Mouse (Mus musculus): ENCODE results near the gene Slc22a7.
A peak's percentile ranks its signal among the peaks of the same experiment; 100 is the strongest.

Slc22a7 gene

GRCm38 (mm10) chr17:46438298-46438873 is at the start of gene Slc22a7:
Gene Slc22a7, minus strand, starts transcription at chr17:46438457.
- DNase-seq (ENCODE audit: low read depth) = no peak

- DNase-seq (ENCODE audit: low read depth) = no peak
Measured at GRCm38 (mm10) chr17:46487431-46487830, 49.2 kb upstream of the Slc22a7 start, which contains the start of gene Ttbk1. Gene Ttbk1, minus strand, starts transcription at chr17:46487675.

- DNase-seq (ENCODE audit: low read depth) = no peak
Measured at GRCm38 (mm10) chr17:46486995-46487394, 48.7 kb upstream of the Slc22a7 start.

GRCm38 (mm10) chr17:46484461-46484875 is 46.2 kb upstream of the Slc22a7 start:
- peak; percentile 80 for DNase-seq (ENCODE audit: low read depth)

GRCm38 (mm10) chr17:46484021-46484431 is 45.8 kb upstream of the Slc22a7 start:
- peak; percentile 87 for DNase-seq (ENCODE audit: low read depth)

GRCm38 (mm10) chr17:46483561-46484001 is 45.3 kb upstream of the Slc22a7 start:
- peak; percentile 70 for DNase-seq (ENCODE audit: low read depth)

GRCm38 (mm10) chr17:46477286-46477685 is 39.0 kb upstream of the Slc22a7 start:
- DNase-seq (ENCODE audit: low read depth) = no peak

- no peak for DNase-seq (ENCODE audit: low read depth)
Measured at GRCm38 (mm10) chr17:46476601-46477000, 38.3 kb upstream of the Slc22a7 start.

- no peak for DNase-seq (ENCODE audit: low read depth)
Measured at GRCm38 (mm10) chr17:46467830-46468229, 29.6 kb upstream of the Slc22a7 start.

GRCm38 (mm10) chr17:46462226-46462625 is 24.0 kb upstream of the Slc22a7 start:
- DNase-seq (ENCODE audit: low read depth) = no peak

GRCm38 (mm10) chr17:46461347-46461746 is 23.1 kb upstream of the Slc22a7 start:
- no peak for DNase-seq (ENCODE audit: low read depth)

GRCm38 (mm10) chr17:46460673-46461072 is 22.4 kb upstream of the Slc22a7 start:
- DNase-seq (ENCODE audit: low read depth) = no peak

GRCm38 (mm10) chr17:46458439-46458838 is 20.2 kb upstream of the Slc22a7 start:
- DNase-seq (ENCODE audit: low read depth) = no peak

- peak; percentile 66 for DNase-seq (ENCODE audit: low read depth)
Measured at GRCm38 (mm10) chr17:46457791-46458190, 19.5 kb upstream of the Slc22a7 start.

GRCm38 (mm10) chr17:46455110-46455691 is 16.9 kb upstream of the Slc22a7 start:
- no peak for DNase-seq (ENCODE audit: low read depth)

- no peak for DNase-seq (ENCODE audit: low read depth)
Measured at GRCm38 (mm10) chr17:46454539-46454938, 16.3 kb upstream of the Slc22a7 start.

- no peak for DNase-seq (ENCODE audit: low read depth)
Measured at GRCm38 (mm10) chr17:46453970-46454411, 15.7 kb upstream of the Slc22a7 start.

GRCm38 (mm10) chr17:46453302-46453948 is 15.2 kb upstream of the Slc22a7 start:
- no peak for DNase-seq (ENCODE audit: low read depth)

- DNase-seq (ENCODE audit: low read depth) = no peak
Measured at GRCm38 (mm10) chr17:46452683-46453082, 14.4 kb upstream of the Slc22a7 start.

GRCm38 (mm10) chr17:46446264-46446663 is 8.0 kb upstream of the Slc22a7 start:
- no peak for DNase-seq (ENCODE audit: low read depth)

GRCm38 (mm10) chr17:46444839-46445579 is 6.8 kb upstream of the Slc22a7 start:
- DNase-seq (ENCODE audit: low read depth) = no peak

- no peak for DNase-seq (ENCODE audit: low read depth)
Measured at GRCm38 (mm10) chr17:46439176-46439575, 919 bp upstream of the Slc22a7 start.

Measured in 416B (cell line).